Mouse (Mus musculus) embryonic facial prominence, embryonic 11.5 days (tissue): Measurements from ENCODE around the gene Ncdn. TPM values are rescaled to one million over a fixed set of nuclear protein-coding genes. Genes with fewer than 3 reads are reported as not detected.

Experiments
- polyA plus RNA-seq: library from polyadenylated mRNA; unstranded; fragments of >200 nt; fragmentation: Nextera tagmentation; extraction: Ambion mirVana; gene quantifications from 2 replicates; pipeline ENCODE4 v1.2.1, GENCODE M21; 2014

Ncdn gene
- polyA plus RNA-seq, 1 experiment from 2014 or later: 21.2 TPM

Other genes with a start within 250 kb of the Ncdn start
- 1.3 and 1.9 TPM in 2 replicates for gene Ago4, start 220.0 kb downstream of the Ncdn start, polyA plus RNA-seq
- 51.6 and 54.4 TPM in 2 replicates for gene Clspn, start 196.5 kb downstream of the Ncdn start, polyA plus RNA-seq
- 1.4 and 1.8 TPM in 2 replicates for gene 5730409E04Rik, start 143.6 kb downstream of the Ncdn start, polyA plus RNA-seq
- 562 and 576 TPM in 2 replicates for gene Psmb2, start 75.8 kb downstream of the Ncdn start, polyA plus RNA-seq
- not detected in 2 replicates for gene Tfap2e, start 17.2 kb downstream of the Ncdn start, polyA plus RNA-seq
- 16.4 and 18.3 TPM in 2 replicates for gene AU040320, start 106 bp upstream of the Ncdn start, polyA plus RNA-seq
- gene Zmym4, start 214.7 kb upstream of the Ncdn start, polyA plus RNA-seq: 26.5 and 29.6 TPM in 2 replicates